Mouse (Mus musculus) hindbrain, embryonic 12.5 days (tissue): ENCODE results near the gene Aldh1a3. TPM values are rescaled to one million over a fixed set of nuclear protein-coding genes. Genes with fewer than 3 reads are reported as not detected.

Experiments used
- ATAC-seq: fragments of 200-750 bp; cut with Nextera tagmentation; 2 replicates; pipeline ENCODE4 v1.8.0; 2017; ENCODE audit warnings: moderate TSS enrichment; ENCODE audit not compliant: low FRiP score
- H3K27ac ChIP-seq: fragments of 300-500 bp; sonication (generic); 2 replicates; pipeline ENCODE4 v1.5.1; 2016; ENCODE audit warnings: mild to moderate bottlenecking
- H3K27me3 ChIP-seq: fragments of 300-500 bp; sonication (generic); 2 replicates; pipeline ENCODE4 v1.6.1; 2016; ENCODE audit warnings: mild to moderate bottlenecking
- H3K36me3 ChIP-seq: fragments of 300-500 bp; sonication (generic); 2 replicates; pipeline ENCODE4 v1.6.1; 2016; ENCODE audit warnings: mild to moderate bottlenecking
- H3K4me1 ChIP-seq: fragments of 300-500 bp; sonication (generic); 2 replicates; pipeline ENCODE4 v1.6.1; 2016
- H3K4me2 ChIP-seq: fragments of 300-500 bp; sonication (generic); replicated peaks from 2 replicates; pipeline ENCODE4 v1.6.1; 2016; ENCODE audit warnings: mild to moderate bottlenecking
- H3K4me3 ChIP-seq: fragments of 300-500 bp; sonication (generic); 2 replicates; pipeline ENCODE4 v1.5.1; 2016; ENCODE audit warnings: mild to moderate bottlenecking
- H3K9ac ChIP-seq: fragments of 300-500 bp; sonication (generic); 2 replicates; pipeline ENCODE4 v1.6.1; 2016; ENCODE audit warnings: mild to moderate bottlenecking, moderate library complexity
- H3K9me3 ChIP-seq: fragments of 300-500 bp; sonication (generic); replicated peaks from 2 replicates; pipeline ENCODE4 v1.6.1; 2016; ENCODE audit warnings: mild to moderate bottlenecking
- WGBS: fragments of 180-500 bp; shearing (Covaris S2); methylation state at CpG from one replicate; pipeline ENCODE4 v1.1.7; 2016; 5-methylcytosine and 5-hydroxymethylcytosine counted together
- polyA plus RNA-seq: library from polyadenylated mRNA; unstranded; fragments of >200 nt; fragmentation: Nextera tagmentation; extraction: Ambion mirVana; gene quantifications from 2 replicates; pipeline ENCODE4 v1.2.1, GENCODE M21; 2016

Gene Aldh1a3
- polyA plus RNA-seq, 1 experiment from 2014 or later: 22.2 TPM

DNA sequence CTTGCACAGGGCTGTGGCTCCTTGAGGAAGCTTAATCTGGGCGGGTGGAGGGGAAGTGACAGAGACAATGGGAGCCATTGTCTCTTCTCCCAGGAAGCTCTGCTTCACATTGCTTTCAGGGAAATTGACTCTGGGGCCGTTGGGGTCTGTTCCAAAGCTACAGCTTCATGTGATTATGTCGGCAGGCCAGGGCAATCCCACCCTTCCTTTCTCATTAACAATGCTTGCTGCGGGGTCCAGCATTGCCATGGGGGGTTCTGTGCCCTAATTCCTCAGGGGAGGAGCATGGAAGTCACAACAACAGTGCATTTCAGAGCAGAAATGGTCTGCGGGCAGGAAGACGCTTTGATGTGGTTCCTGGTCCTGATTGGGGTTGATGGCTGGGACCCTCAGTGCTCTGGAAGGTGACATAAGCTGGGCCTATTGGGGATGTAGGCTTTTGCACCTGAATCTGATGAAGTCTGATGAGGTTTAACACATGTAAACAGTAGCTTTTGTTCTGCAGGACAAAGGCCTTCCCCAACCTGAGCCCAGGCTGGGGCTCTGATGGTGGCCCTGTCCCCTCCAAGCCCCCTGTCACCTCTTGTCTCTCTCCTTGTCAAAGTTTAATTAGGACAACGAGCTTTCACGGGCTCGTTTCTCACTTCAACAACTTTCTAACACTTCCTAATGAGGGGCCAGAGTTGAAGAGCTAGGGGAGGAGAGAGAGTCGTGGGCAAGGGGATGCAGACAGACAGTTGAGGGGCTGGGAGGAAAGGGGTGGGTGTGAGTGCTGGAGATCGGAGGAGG, 18.0 kb upstream of the Aldh1a3 start:
- WGBS: 26% methylated on average over 11 of the region's 11 CpGs
- H3K27me3 ChIP-seq: peaks cover 8% of the 10 kb centered on the region

DNA sequence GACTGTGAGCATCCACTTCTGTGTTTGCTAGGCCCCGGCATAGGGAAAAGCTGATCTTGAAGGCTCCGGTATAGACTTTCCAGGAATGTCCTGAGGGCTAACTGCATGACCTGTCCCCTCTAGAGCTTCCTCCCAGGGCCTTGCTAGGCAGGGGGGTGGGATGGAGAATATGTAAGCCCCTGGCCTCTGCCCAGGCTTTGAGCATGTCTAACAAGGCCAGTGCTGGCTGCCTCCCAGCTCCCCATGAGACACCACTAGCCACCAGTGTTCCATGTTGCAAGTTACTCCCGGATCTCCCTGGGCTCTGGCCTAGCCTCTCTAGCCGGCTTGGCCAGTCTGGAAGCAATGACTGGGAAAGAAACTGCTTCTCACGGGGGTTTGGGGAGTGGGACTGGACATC, 17.4 kb upstream of the Aldh1a3 start:
- Histone ChIP-seq H3K36me3 (no peaks in the 10 kb centered on the region), H3K27me3 (peaks cover 8% of the 10 kb centered on the region), H3K9ac (no peak overlapping the region), H3K9me3 (no peaks in the 10 kb centered on the region), H3K27ac (no peak overlapping the region), H3K4me3 (no peak overlapping the region), H3K4me1 (peaks cover 23% of the 10 kb centered on the region), H3K4me2 (no peak overlapping the region)
- WGBS: 55% methylated on average over 5 of the region's 5 CpGs
- no peak; the same call in 1 of the 2 replicates for ATAC-seq

More for the DNA sequence above, 18.0 kb upstream of the Aldh1a3 start:
- Histone ChIP-seq H3K9ac (no peak overlapping the region), H3K27ac (no peak overlapping the region), H3K9me3 (no peaks in the 10 kb centered on the region), H3K4me3 (no peak overlapping the region), H3K4me1 (peaks cover 23% of the 10 kb centered on the region), H3K36me3 (no peaks in the 10 kb centered on the region), H3K4me2 (no peak overlapping the region)
- no peak for ATAC-seq

DNA sequence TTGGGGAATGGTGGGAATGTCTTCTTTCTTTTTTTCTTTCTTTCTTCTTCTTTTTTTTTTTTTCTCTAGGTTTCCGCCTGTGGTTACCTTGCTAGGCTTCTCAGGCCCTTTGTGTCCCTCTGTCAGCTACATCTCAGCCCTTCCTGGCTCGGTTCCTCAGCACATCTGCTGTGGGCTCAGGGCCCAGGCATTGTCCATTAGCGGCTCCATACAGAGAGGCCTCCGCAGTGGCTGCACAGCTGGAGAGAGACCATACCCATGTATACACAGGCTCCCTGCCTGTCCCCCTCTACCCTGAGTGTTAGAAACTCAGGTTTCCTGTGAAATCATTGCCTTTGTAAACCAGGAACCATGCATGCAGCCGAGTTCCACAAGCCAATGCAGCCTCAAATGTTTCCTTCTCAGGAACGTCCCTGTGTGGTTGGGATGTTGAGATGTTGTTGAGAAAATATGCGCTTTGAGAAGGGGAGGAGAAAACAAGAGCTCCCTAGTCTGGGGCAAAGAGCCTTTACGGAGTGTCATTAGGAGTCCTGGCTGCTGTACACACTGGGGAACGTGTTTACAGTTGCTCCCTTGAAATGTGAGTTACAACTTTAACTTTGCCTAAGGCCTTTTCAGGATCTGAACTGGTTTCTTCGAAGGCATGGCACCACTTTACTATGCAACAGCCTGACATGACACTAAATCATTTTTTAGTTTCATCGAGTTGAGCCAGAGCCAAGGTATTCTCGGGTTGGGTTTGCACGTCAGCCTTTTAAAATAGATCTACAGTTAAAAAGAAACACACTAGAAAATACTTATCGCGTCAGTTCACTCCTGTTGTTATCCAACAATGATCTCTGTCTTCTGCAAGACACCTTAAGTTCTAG, 15.4 kb upstream of the Aldh1a3 start:
- Histone ChIP-seq H3K9me3 (no peaks in the 10 kb centered on the region), H3K4me1 (peaks cover 16% of the 10 kb centered on the region), H3K27ac (no peak overlapping the region), H3K9ac (no peak overlapping the region), H3K36me3 (no peaks in the 10 kb centered on the region), H3K27me3 (no peaks in the 10 kb centered on the region), H3K4me2 (no peak overlapping the region), H3K4me3 (no peak overlapping the region)
- 64% methylated on average over 15 of the region's 15 CpGs for WGBS
- no peak for ATAC-seq

DNA sequence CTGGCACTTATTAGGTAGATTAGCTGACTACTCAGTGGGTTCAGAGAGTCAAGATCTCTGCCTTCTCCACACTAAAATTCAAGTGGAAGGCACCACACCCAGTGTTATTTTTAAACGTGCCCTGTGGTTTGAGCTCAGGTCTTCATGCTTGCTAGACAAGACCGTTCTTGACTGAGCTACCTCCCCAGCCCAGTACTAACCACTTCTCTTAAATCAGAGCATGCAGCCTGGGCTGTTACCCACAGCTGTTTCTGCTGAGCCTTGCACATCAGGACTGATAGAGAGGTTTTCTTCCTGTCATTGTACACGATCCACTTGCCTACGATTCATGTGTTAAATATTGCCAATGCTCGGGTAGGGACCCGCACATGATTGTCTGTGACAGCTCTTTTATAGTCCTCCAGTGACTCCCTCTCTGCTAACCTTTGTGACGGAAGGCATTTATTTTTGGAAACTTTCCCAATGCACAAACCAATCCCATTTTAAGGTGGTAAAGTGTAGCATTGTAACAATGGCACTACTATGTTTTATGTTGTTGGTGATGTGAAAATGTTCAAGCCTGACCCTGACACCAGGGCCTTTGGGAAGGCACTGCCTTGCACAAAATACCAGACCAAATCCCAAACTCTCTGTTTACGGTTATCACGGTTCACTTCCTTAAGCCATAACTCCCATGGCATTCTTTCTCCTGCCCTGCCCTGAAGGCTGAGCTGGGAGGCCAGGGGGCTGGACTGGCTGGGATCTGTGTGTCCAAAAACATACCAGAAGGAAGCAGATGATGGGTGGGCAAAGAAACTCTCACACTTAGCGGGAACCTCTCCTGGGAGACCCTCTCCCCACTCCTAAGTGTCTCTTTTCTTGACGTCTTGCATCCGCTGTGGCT, 11.7 kb upstream of the Aldh1a3 start:
- H3K9me3 ChIP-seq: no peaks in the 10 kb centered on the region
- H3K4me1 ChIP-seq: peaks cover 2% of the 10 kb centered on the region; the same call in 1 of the 2 replicates
- no peak overlapping the region for H3K27ac ChIP-seq
- H3K27me3 ChIP-seq: no peaks in the 10 kb centered on the region
- no peaks in the 10 kb centered on the region for H3K36me3 ChIP-seq
- WGBS: 81% methylated on average over 12 of the region's 12 CpGs
- no peak for ATAC-seq
- no peak overlapping the region for H3K4me3 ChIP-seq
- no peak overlapping the region for H3K9ac ChIP-seq
- H3K4me2 ChIP-seq: no peak overlapping the region

DNA sequence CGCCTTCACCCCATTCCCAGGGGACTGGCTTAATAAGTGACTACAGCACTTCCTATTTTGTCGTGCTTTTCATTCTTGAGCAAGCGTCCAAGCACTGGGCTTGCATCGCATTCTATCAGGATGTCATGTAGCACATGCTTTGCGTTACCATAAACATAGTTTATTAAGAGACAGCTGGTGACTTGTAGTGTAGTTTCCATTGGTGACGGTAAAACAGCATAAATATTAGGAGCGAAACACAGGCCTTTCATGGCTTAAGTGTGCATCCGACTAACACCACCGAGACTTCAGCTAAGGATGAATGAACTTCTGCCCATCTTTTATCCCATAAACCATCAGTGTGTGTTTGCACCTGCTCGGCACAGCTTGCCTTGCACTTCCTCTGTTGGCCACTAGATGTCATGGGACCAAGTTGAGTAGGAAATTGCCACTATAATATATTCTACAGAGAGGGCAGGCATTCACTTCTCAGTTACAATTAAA, 7.2 kb upstream of the Aldh1a3 start:
- 51% methylated on average over 10 of the region's 10 CpGs for WGBS
- no peak overlapping the region for H3K4me2 ChIP-seq
- no peaks in the 10 kb centered on the region for H3K4me1 ChIP-seq
- H3K9ac ChIP-seq: no peak overlapping the region
- no peaks in the 10 kb centered on the region for H3K36me3 ChIP-seq
- H3K27ac ChIP-seq: no peak overlapping the region
- H3K9me3 ChIP-seq: no peaks in the 10 kb centered on the region
- 0 out of 2 replicates have a peak, but pooled peaks have one; percentile 29 for ATAC-seq
- H3K27me3 ChIP-seq: peaks cover 8% of the 10 kb centered on the region
- no peak overlapping the region for H3K4me3 ChIP-seq

DNA sequence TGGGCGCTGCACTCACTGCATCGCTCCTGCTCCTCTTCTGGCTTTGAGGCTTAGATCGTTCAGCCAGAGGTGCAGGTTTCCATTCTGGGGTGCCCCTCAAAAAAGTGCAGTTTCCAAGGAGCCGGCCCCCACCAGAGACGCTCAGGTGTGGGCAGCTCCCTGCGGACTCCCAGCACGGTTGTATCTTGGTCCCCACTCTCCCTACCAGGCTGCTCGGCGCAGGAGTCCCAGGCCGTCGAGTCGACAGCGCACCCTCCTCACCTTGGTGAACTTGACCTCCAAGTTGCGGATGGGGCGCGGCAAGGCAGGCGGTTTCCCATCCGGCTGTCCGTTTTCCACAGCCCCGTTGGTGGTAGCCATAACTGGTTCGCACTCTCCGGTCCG, 272 bp downstream of the Aldh1a3 start:
- H3K27ac ChIP-seq: no peak overlapping the region
- peaks cover 14% of the 10 kb centered on the region for H3K4me1 ChIP-seq
- WGBS: under 1% methylated on average over 23 of the region's 23 CpGs
- H3K4me2 ChIP-seq: peak overlapping the region; percentile 92
- H3K4me3 ChIP-seq: peak overlapping the region; percentile 51
- no peaks in the 10 kb centered on the region for H3K36me3 ChIP-seq
- peak overlapping the region; percentile 62; the same call in 1 of the 2 replicates for H3K9ac ChIP-seq
- H3K27me3 ChIP-seq: peaks cover 72% of the 10 kb centered on the region
- ATAC-seq: 0 out of 2 replicates have a peak, but pooled peaks have one; percentile 33
- H3K9me3 ChIP-seq: no peaks in the 10 kb centered on the region

DNA sequence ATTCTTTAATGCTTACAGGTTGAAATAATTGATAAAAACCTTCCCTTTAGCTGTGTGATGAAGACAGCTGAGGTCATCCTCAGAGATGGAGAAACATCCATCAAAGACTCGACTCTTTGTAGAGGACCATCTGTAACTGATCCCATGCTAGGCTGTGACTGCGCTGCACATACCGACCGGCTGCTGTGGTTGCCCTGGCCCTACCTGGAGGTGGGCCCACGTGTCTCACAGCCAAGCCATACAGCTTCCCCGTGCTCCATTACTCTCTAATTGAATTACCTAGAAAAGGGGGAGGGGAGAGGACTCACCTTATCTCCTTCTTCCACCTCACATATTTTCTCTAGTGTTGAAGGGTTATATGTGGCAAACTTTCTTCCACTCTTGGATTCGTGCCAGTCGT, 5.4 kb downstream of the Aldh1a3 start:
- WGBS: 81% methylated on average over 8 of the region's 8 CpGs
- Histone ChIP-seq H3K9ac (no peak overlapping the region), H3K27me3 (peaks cover 39% of the 10 kb centered on the region)

DNA sequence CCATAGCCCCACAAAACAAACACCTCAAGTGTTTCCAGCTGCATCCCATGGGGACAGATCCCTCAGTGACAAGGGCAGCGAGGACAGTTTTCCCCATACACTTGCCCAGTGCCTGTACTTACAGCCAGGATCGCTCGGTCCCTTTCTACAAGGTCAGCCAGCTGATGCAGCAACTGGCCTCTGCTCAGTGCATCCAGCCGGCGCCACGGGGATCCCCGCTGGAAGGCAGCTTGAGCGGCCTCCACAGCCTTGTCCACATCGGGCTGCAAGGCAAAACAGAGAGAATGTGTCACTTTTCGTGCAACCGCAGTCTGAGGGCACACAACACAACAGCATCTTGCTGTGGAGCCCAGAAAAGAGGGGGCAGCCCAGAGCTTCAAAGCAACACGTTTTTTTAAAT, 8.3 kb downstream of the Aldh1a3 start:
- H3K4me2 ChIP-seq: no peak overlapping the region
- no peaks in the 10 kb centered on the region for H3K9me3 ChIP-seq
- H3K27me3 ChIP-seq: peaks cover 10% of the 10 kb centered on the region; the same call in 1 of the 2 replicates
- no peaks in the 10 kb centered on the region for H3K4me1 ChIP-seq
- H3K27ac ChIP-seq: no peak overlapping the region
- no peaks in the 10 kb centered on the region for H3K36me3 ChIP-seq
- no peak for ATAC-seq
- WGBS: 49% methylated on average over 12 of the region's 12 CpGs
- H3K4me3 ChIP-seq: no peak overlapping the region
- no peak overlapping the region for H3K9ac ChIP-seq

More for the DNA sequence above, 5.4 kb downstream of the Aldh1a3 start:
- Histone ChIP-seq H3K4me3 (no peak overlapping the region), H3K9me3 (no peaks in the 10 kb centered on the region), H3K4me2 (no peak overlapping the region), H3K27ac (no peak overlapping the region), H3K36me3 (no peaks in the 10 kb centered on the region), H3K4me1 (peaks cover 3% of the 10 kb centered on the region)
- no peak for ATAC-seq

DNA sequence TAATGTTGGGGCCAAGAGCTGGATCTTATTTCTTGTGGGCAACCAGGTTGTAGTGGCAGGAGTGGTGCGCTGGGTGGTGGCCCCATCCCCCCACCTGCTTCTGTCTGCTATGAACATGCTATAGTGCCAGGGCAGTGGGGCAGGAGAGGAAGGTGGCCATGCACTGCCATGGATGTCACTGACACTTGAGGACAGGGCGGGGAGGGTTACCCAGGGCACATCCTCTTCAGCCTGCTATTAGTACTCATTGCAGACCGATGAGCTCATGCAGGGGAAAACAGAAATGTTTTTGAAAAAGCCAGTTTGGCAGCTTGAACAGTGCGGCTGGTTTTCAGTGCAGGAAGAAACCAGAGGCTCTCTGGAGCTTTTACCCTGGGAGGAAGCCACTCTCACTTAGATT, 10.5 kb downstream of the Aldh1a3 start:
- Histone ChIP-seq H3K36me3 (no peaks in the 10 kb centered on the region), H3K9ac (no peak overlapping the region), H3K27me3 (no peaks in the 10 kb centered on the region), H3K4me3 (no peak overlapping the region), H3K4me1 (peaks cover 4% of the 10 kb centered on the region; the same call in 1 of the 2 replicates), H3K9me3 (no peaks in the 10 kb centered on the region), H3K4me2 (no peak overlapping the region), H3K27ac (no peak overlapping the region)
- 95% methylated on average over 4 of the region's 4 CpGs for WGBS
- no peak for ATAC-seq

DNA sequence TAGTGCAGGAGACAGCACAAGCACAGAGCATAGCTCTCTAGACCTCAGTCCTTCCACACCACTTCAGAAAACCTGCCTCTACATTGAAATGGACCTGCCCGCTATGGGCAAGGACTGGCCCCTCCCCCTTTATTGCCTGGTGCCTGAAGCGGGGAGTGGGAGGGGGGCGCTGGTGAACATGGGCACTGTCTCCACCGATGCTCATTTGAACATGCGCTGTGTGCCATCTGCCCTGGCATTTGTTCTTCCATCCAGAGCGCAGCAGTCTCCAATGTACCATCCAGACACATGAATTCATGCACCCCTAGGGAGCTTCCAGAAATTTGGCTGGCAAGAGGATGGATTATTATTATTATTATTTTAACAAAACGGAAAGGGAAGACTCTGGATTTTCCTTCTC, 14.2 kb downstream of the Aldh1a3 start:
- H3K9ac ChIP-seq: no peak overlapping the region
- H3K4me2 ChIP-seq: no peak overlapping the region
- no peak overlapping the region for H3K4me3 ChIP-seq
- no peaks in the 10 kb centered on the region for H3K27me3 ChIP-seq
- peaks cover 4% of the 10 kb centered on the region; the same call in 1 of the 2 replicates for H3K4me1 ChIP-seq
- peak; percentile 35; the same call in 1 of the 2 replicates for ATAC-seq
- H3K9me3 ChIP-seq: no peaks in the 10 kb centered on the region
- no peak overlapping the region for H3K27ac ChIP-seq
- H3K36me3 ChIP-seq: no peaks in the 10 kb centered on the region
- 88% methylated on average over 7 of the region's 7 CpGs for WGBS

DNA sequence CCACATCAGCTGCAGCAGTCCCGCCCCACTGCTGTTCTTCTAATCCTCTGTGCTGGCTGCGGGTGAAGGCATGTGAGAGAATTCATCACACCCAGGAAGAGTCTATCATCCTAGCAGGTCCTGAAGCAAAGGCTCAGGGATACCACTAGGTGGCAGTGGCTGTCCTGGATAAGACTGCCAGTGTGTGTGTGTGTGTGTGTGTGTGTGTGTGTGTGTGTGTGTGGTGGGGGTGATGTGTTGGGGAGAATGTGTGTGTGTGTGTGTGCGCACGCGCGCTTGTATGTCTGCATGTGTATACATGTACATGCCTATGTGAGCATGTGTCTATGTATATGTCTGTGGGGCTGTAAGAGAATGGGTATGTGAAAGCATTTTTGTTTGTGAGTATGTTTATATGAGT, 17.9 kb downstream of the Aldh1a3 start:
- WGBS: 74% methylated on average over 6 of the region's 6 CpGs
- Histone ChIP-seq H3K27me3 (no peaks in the 10 kb centered on the region), H3K36me3 (no peaks in the 10 kb centered on the region), H3K27ac (no peak overlapping the region), H3K4me3 (no peak overlapping the region), H3K9me3 (no peaks in the 10 kb centered on the region), H3K9ac (no peak overlapping the region), H3K4me2 (no peak overlapping the region), H3K4me1 (peaks cover 8% of the 10 kb centered on the region; the same call in 1 of the 2 replicates)
- ATAC-seq: no peak
